Mouse (Mus musculus) small intestine, adult 2 months (tissue): Measurements from ENCODE around the gene Txnrd3.

Source experiments
- CTCF ChIP-seq: fragments of 200-500 bp; IDR thresholded peaks from 2 replicates; pipeline ENCODE4 v1.5.1; 2012; ENCODE audit warnings: low read depth, mild to moderate bottlenecking, control low read depth, inconsistent platforms, low read length, moderate library complexity, mixed read lengths; ENCODE audit not compliant: insufficient replicate concordance, insufficient read length; ENCODE audit errors: extremely low read depth
- POLR2A ChIP-seq: fragments of 200-500 bp; IDR thresholded peaks from 2 replicates; pipeline ENCODE4 v1.6.1; 2012; ENCODE audit warnings: low read depth, mild to moderate bottlenecking, control low read depth, inconsistent platforms, low read length, moderate library complexity

GRCm38 (mm10) chr6:89655011-89655410 is 11.2 kb downstream of the Txnrd3 start:
- TF ChIP-seq CTCF (no peak), POLR2A (no peak)
